Mouse (Mus musculus): ENCODE measurements around the gene Bcas2. TPM values are rescaled to one million over a fixed set of nuclear protein-coding genes. Genes with fewer than 3 reads are reported as not detected.
A peak's percentile ranks its signal among the peaks of the same experiment; 100 is the strongest.
"Not testable (repeated sequence)": the region's sequence is repeated elsewhere in the genome, so short reads cannot be mapped to it uniquely, and the experiment has no call there.

Bcas2 gene
- total RNA-seq, 2 experiments from 2014 or later = 51.7 to 59.0 TPM

DNA sequence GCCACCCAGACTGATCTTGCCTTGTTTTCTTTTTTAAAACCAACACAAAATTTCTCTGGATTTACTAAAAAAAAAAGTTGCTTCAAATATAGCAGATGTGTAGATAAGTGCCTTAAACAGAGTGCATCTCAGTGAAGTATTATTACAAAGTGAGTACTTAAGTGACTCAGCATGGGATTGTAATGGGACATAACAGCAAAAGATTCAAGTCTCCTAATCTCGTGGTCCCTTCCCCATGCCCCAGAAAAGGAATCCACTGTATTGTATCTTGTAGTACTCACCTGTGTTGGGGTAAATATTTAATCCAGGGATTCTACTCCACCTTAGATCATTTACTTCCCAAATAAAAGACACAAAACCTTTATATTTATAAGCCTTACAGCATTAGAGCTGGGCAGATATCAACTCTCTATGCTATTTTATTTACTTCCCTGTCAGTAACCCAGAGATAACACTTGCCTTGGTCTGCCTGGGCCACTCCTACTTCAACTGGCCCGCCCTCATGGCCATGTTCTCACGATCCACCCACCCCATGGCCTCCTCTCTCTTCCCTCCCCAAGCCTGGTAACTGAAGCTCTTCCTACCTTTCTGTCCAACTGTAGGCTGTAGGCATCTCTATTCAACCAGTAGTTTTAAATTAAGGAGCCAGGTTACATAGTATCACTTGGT is 12.1 kb upstream of the Bcas2 start:
- no peak for DNase-seq

- peak; percentile 87 for DNase-seq
Measured at GRCm38 (mm10) chr3:103169771-103170170, 1.7 kb upstream of the Bcas2 start.

DNA sequence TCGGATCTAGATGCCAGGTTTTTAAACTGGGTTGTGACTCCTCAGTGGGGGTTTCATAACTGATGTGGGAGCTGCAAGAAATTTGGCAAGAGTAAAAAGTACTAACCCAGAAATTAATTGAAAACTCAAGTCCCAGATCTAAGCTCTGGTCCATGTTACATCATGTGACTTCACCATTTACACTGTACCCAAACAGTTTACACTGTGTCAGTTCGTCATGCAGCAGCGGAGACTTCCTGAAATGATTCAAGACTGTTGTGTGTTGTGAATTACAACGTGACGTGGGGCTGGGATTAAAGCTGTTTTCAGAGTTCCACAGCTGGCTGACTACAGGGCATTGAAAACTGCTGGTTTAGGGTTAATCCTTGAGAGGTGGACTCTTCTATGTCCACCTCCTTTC is 1.2 kb downstream of the Bcas2 start:
- DNase-seq = no peak

- no peak for DNase-seq
Measured at GRCm38 (mm10) chr3:103176740-103177139, 5.3 kb downstream of the Bcas2 start.

DNA sequence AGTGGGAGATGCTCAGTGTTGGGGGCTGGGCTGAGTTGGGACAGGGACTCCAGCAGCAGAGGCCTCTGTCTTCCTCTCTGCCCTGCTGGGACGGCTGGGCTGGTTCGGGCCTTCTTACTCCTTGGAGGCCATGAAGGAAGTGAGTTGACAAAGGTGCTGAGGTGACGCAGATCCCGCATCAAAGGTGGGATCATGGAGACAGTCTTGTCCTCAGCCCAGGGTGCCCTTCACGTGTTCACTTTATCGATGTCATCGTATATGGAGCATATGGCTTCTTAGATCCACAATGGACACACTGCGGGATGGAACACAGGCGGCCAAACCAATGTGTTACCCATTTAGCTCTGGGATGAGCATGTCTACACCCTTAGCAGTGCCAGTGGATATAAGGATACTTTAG is 8.1 kb downstream of the Bcas2 start:
- DNase-seq = no peak

DNA sequence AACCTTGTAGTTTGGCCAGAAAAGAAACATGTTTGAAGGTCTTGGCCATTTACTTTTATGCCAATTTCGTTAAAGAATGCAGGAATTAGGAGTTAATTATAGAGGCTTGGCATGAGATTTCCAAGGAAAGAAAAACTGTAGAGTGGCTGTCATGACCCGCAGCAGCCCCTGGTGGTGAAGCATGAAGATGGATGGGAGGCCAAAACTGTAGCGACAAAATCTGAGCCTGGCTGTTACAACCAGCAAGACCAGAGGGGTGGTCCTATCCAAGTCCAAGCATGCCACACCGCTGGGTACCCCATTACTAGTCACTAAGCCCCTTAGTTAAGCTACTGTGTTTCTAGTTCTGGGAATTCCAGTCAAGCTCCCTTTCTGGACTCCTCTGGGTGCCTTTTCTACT is 9.7 kb downstream of the Bcas2 start:
- DNase-seq = no peak

GRCm38 (mm10) chr3:103182821-103183220 is 11.4 kb downstream of the Bcas2 start:
- no peak for DNase-seq

DNA sequence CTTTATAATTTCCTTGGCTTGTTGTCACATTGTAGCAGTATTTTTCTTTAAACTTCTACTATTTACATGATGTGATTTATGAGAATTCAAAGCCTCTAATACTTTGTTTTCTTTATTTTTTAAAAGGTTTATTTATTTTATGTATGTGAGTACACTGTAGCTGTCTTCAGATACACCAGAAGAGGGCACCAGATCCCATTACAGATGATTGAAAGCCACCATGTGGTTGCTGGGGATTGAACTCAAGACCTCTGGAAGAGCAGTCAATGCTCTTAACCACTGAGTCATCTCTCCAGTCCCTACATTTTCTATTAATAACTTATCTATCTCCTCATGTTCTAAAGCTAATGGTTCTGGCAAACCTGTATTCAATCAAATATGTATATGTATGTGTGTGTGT is 13.0 kb downstream of the Bcas2 start:
- DNase-seq = not testable (repeated sequence)

DNA sequence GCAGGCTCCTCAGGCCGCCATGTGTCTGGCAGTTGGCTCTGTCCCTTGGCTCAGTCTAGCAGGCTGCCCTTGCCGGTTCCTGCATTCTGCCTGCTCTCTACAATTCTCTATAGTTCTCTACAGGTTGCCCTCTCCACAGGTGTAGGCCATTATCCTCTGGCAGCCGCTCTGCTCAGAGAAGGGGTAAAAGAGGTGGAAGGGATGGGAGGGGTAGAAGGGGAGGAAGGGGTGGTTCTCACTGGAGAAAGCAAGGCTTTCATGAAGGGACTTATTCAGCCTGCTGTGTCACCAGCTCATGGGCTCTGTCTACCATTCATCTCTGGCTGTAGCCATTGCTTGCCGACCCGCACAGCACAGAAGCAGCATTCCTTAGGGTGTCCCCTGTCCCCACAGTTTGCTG is 17.0 kb downstream of the Bcas2 start:
- no peak for DNase-seq

DNA sequence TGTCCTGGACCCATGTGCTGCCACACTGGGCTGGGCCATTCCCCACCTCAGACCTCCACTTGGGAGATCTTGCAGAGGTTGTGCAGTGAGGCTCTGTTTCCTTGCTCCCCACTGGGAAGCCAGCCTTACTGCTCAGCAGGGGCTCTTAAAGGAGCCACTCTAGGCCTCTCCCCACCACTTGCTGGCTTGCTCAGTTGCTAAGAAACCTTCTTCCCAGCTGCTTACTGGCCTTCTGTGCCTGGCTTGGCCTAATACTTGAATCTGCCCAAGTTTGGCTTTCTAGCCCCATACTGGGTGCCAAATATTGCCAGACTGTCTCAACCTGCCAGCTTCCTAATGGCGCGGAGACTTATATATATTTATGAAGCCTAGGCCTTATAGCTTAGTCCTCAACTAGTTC is 17.4 kb downstream of the Bcas2 start:
- no peak for DNase-seq

GRCm38 (mm10) chr3:103192161-103192560 is 20.7 kb downstream of the Bcas2 start:
- DNase-seq = no peak

DNA sequence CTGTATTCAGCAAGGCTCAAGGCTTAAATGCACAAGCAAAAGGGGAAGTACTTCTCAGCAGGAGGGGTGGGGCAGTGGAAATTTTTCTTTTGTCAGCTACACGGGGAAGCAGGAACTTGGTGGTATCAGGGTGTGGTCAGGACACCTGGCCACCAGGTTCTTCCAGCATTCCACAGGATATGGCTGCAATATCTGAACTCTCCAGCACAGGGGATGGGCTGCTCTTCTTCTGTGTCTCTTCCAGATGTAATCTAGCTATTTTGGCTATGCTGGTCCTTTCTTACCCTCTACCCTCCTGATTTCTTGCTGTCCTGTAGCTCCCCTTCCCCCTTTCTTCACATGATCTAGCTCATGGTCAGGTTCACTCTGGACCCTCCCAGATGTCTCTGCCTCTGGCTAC is 21.7 kb downstream of the Bcas2 start:
- no peak for DNase-seq

- no peak for DNase-seq
Measured at GRCm38 (mm10) chr3:103196320-103196823, 24.9 kb downstream of the Bcas2 start.

DNA sequence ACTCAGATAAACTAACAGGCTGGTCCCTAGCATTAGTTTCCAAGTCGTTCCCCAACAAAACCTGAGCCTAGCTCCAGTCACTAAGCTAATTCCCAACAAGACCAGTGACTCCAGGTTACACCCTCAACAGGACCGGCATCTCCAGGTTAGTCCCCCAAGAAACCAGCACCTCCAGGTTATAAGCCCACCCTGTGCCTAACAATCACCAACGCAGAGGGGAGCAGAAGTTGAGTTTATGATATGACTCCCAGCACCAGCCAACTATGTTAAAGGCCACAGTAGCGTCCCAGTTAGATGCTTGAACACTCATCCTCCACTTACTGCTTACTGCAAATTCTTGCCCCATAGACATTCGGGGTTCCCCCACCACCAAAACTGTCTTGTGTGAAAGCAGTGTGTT is 27.9 kb downstream of the Bcas2 start:
- DNase-seq = no peak

DNA sequence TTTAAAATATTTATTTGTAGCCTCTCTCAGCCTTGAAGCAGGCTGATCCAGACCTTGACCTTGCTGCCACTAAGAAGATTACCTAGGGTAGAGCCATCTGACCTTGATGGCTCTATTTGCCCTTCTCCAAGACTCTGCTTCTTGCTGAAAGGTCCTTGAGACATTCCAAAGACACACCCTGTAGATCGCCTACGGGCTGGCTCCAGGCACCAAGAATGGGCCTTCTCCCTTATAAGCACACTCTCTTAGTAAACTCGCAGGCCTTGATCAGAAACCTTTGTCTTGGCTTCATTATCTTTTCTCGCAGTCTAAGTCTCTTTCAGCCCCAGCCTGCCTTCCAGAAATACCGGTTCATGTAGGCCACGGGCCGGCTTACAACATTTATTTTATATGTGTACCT is 29.6 kb downstream of the Bcas2 start:
- DNase-seq = not testable (repeated sequence)

GRCm38 (mm10) chr3:103203554-103203953 is 32.1 kb downstream of the Bcas2 start:
- DNase-seq = no peak

- no peak for DNase-seq
Measured at GRCm38 (mm10) chr3:103204445-103204844, 33.0 kb downstream of the Bcas2 start.

- DNase-seq = no peak
Measured at GRCm38 (mm10) chr3:103206393-103206792, 34.9 kb downstream of the Bcas2 start.

- DNase-seq = no peak
Measured at GRCm38 (mm10) chr3:103207749-103208148, 36.3 kb downstream of the Bcas2 start.

DNA sequence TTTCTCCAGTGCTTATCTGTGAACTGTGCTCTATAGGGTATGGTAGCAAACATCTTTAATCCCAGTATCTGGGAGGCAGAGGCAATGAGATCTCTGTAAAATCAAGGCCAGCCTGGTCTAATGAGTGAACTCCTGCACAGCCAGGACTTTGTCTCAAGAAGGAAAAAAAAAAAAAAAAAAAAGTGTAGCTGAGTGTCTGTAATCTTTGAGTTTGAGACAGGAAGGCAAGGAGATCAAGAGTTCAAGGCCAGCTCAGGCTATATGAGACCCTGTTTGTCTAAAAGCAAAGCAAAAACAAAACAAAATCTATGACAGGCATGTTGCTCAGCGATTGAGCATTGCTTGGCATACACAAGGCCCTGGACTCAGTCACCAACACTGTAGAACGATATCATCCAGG is 36.8 kb downstream of the Bcas2 start:
- no peak for DNase-seq

GRCm38 (mm10) chr3:103211101-103211500 is 39.6 kb downstream of the Bcas2 start:
- no peak for DNase-seq

DNA sequence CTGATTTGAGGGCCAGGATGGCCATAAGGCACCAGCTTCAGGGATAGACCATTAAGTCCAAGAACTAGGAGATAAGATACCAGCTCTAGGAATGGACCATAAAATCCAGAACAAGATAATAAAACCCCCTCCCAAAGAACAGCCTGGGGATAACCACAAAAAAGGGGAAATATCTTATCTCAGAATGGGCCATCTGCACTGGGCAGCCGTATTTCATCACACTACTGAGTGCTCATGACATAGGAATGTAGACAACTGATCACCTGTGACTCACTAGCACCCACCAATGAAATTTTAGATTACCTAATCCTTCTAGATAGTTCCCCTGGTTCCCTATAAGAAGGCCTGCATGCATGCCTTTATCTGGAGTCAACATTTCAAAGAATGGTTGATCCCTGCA is 40.7 kb downstream of the Bcas2 start:
- no peak for DNase-seq

- DNase-seq = no peak
Measured at GRCm38 (mm10) chr3:103213537-103213936, 42.1 kb downstream of the Bcas2 start.

DNA sequence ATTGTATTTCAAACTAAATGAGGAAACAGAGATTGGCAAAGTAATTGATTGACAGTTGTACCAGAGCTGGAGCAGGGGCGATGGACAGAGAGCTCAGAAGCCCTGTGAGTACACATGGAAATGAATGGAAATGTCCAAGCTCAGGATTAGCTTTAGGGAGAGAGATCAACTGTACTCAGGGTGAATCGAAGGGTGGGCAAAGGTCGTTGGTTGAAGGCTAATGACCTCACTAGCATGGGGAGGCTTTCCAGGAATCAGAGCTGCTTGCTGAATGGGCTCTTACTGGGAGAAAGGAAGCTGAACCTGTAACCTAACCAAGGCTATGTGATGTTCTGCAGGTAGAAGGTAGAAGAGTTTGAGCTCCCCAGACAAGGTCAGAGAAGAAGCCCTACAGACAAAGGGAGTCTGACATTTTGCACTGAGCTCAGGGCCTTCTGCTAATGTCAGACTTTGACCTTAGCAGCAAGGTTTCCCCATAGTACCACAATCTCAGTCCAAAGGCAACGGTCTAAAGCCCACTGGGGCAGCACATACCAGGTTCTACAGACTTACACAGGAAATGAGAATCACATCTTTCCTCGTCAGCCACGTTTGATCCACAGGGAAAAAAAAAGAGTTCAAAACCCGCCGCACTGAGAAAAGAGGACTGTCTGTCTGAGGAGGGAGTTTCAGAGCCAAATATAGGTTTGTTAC is 43.3 kb downstream of the Bcas2 start:
- no peak for DNase-seq
